Mouse (Mus musculus) midbrain, embryonic 11.5 days (tissue): Measurements from ENCODE around the gene Gpr12. TPM values are rescaled to one million over a fixed set of nuclear protein-coding genes. Genes with fewer than 3 reads are reported as not detected.
"Not testable (repeated sequence)": the region's sequence is repeated elsewhere in the genome, so short reads cannot be mapped to it uniquely, and the experiment has no call there.

Experiments used
- ATAC-seq: fragments of 200-750 bp; cut with Nextera tagmentation; 2 replicates; pipeline ENCODE4 v1.8.0; 2017; ENCODE audit warnings: moderate TSS enrichment, moderate library complexity; ENCODE audit not compliant: low FRiP score
- DNase-seq: peaks from one replicate; pipeline ENCODE4 v3.0.0; 2015; ENCODE audit warnings: low spot score; ENCODE audit errors: missing footprints
- H3K27ac ChIP-seq: fragments of 300-500 bp; sonication (generic); 2 replicates; pipeline ENCODE4 v1.5.1; 2014; ENCODE audit warnings: low read depth, low read length
- H3K27me3 ChIP-seq: fragments of 300-500 bp; sonication (generic); 2 replicates; pipeline ENCODE4 v1.6.1; 2014; ENCODE audit warnings: mild to moderate bottlenecking, low read length, moderate library complexity, mixed read lengths; ENCODE audit not compliant: control insufficient read depth, insufficient read depth
- H3K36me3 ChIP-seq: fragments of 300-500 bp; sonication (generic); 2 replicates; pipeline ENCODE4 v1.6.1; 2014; ENCODE audit warnings: mild to moderate bottlenecking, low read length, moderate library complexity, mixed read lengths; ENCODE audit not compliant: control insufficient read depth, insufficient read depth
- H3K4me1 ChIP-seq: fragments of 300-500 bp; sonication (generic); 2 replicates; pipeline ENCODE4 v1.6.1; 2014; ENCODE audit warnings: low read length; ENCODE audit not compliant: control insufficient read depth, insufficient read depth
- H3K4me2 ChIP-seq: fragments of 300-500 bp; sonication (generic); 2 replicates; pipeline ENCODE4 v1.6.1; 2014; ENCODE audit warnings: mild to moderate bottlenecking, moderate library complexity
- H3K4me3 ChIP-seq: fragments of 300-500 bp; sonication (generic); 2 replicates; pipeline ENCODE4 v1.5.1; 2014; ENCODE audit warnings: low read depth, low read length
- H3K9ac ChIP-seq: fragments of 300-500 bp; sonication (generic); 2 replicates; pipeline ENCODE4 v1.6.1; 2014; ENCODE audit warnings: low read length
- H3K9me3 ChIP-seq: fragments of 300-500 bp; sonication (generic); 2 replicates; pipeline ENCODE4 v1.6.1; 2016; ENCODE audit warnings: low read length; ENCODE audit not compliant: control insufficient read depth
- whole genome bisulfite sequencing: fragments of 180-500 bp; shearing (Covaris S2); extraction: QIAGEN DNeasy Blood & Tissue Kit; methylation state at CpG from one replicate; pipeline ENCODE4 v1.1.7; 2014; 5-methylcytosine and 5-hydroxymethylcytosine counted together
- polyA plus RNA-seq: library from polyadenylated mRNA; unstranded; fragments of >200 nt; fragmentation: Nextera tagmentation; extraction: Ambion mirVana; gene quantifications from 2 replicates; pipeline ENCODE4 v1.2.1, GENCODE M21; 2014

The Gpr12 gene
- polyA plus RNA-seq, 1 experiment from 2014 or later, result 0.36 TPM

DNA sequence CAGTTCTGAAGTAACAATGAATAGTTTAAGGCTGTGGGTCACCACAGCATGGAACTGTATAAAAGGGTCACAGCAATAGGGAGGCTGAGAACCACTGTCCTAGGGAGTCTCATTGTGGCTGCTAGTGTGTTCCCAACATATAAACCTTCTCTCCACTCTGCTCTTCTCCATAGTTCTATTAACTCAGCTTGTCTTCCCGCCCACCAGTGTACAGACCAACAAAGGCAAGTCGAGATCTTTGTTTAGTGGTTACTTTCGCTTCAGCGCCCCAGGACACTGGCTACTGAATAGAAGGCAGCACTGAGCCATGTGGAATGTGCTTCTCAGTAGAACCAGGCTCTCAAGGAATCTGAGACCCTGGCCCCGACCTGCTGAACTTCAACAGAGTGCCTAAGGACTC is 7.5 kb upstream of the Gpr12 start:
- H3K9ac ChIP-seq, result no peak overlapping the region
- no peaks in the 10 kb centered on the region for H3K36me3 ChIP-seq
- WGBS, result 20% methylated on average over 5 of the region's 5 CpGs
- peaks cover 4% of the 10 kb centered on the region; the same call in 1 of the 2 replicates for H3K27me3 ChIP-seq
- H3K27ac ChIP-seq, result no peak overlapping the region
- H3K9me3 ChIP-seq, result no peaks in the 10 kb centered on the region
- no peaks in the 10 kb centered on the region for H3K4me1 ChIP-seq
- DNase-seq (peak; percentile 91), ATAC-seq (peak; percentile 82)
- no peak overlapping the region for H3K4me3 ChIP-seq
- H3K4me2 ChIP-seq, result no peak overlapping the region

DNA sequence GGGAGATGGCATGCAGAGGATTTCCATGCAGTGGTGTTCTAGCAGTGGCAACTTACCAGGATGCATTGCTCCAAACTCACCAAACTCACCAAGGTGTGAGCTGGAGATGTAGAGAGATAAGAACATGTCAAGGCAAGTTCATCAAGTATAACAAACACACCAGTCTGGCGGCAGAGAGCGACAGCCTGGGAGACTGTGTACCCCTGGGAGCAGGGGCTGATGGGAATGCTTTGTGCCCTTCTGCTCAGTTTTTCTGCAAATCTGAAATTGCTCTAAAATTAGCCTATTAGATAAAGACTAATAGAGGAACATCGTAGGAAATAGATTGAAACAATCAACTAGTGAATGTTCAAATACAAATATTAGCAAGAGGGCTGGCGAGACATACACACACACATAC is 6.6 kb upstream of the Gpr12 start:
- 81% methylated on average over 4 of the region's 4 CpGs for WGBS
- Histone ChIP-seq H3K9me3 (no peaks in the 10 kb centered on the region), H3K4me2 (no peak overlapping the region), H3K27ac (no peak overlapping the region), H3K4me3 (no peak overlapping the region), H3K4me1 (no peaks in the 10 kb centered on the region), H3K9ac (no peak overlapping the region), H3K27me3 (peaks cover 6% of the 10 kb centered on the region), H3K36me3 (no peaks in the 10 kb centered on the region)
- DNase-seq (no peak), ATAC-seq (no peak)

DNA sequence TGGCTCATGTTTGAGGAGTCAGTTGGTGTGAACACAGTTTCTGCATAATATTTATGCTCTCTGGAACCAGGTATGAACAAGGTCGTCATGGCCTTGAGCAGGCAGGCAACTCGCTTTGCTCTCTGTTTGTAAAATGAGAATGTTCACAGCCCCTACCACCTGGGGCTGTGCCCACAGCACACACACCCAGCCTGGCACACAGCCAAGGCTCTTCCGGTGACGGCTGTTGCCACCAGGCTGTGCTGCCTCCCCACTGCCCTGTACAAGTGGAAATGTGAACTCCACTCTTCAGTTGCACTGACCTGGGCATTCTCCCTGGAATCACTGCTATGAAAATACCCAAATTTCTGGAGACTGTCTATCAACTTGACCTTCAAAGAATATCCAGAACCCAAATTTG is 5.9 kb upstream of the Gpr12 start:
- Histone ChIP-seq H3K27ac (no peak overlapping the region), H3K4me2 (no peak overlapping the region), H3K9ac (no peak overlapping the region), H3K4me1 (no peaks in the 10 kb centered on the region), H3K4me3 (no peak overlapping the region), H3K9me3 (no peaks in the 10 kb centered on the region), H3K36me3 (no peaks in the 10 kb centered on the region), H3K27me3 (peaks cover 12% of the 10 kb centered on the region)
- DNase-seq, result no peak
- ATAC-seq, result no peak
- 89% methylated on average over 4 of the region's 4 CpGs for WGBS

GRCm38 (mm10) chr5:146586357-146587070 is 1.5 kb upstream of the Gpr12 start:
- H3K36me3 ChIP-seq, result no peaks in the 10 kb centered on the region

DNA sequence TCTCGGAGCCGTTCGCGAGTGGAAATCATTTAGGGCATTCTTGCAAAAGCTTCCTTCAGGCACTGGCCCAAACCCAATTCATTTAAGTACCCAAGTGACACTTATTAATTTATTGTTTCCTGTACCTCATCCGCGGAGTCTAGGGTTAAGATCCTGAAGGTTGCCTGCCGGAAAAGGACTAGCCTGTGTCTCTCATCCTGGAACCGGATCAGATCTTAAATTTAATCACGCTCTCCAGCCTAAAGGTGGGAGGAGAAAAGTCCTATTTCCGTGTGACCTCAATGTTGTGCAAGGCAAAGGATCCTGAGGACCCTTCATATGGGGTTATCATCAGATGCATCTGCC is 240 bp upstream of the Gpr12 start:
- Histone ChIP-seq H3K4me3 (peak overlapping the region; percentile 53), H3K9me3 (no peaks in the 10 kb centered on the region), H3K4me2 (peak overlapping the region; percentile 96), H3K27me3 (peaks cover 36% of the 10 kb centered on the region), H3K36me3 (no peaks in the 10 kb centered on the region), H3K9ac (no peak overlapping the region; the same call in 1 of the 2 replicates), H3K4me1 (peaks cover 6% of the 10 kb centered on the region; the same call in 1 of the 2 replicates), H3K27ac (no peak overlapping the region)
- ATAC-seq (no peak), DNase-seq (peak; percentile 88)
- WGBS, result 20% methylated on average over 10 of the region's 10 CpGs

More at GRCm38 (mm10) chr5:146586357-146587070, 1.5 kb upstream of the Gpr12 start:
- Histone ChIP-seq H3K4me3 (no peak overlapping the region), H3K9ac (no peak overlapping the region), H3K9me3 (no peaks in the 10 kb centered on the region), H3K27me3 (peaks cover 39% of the 10 kb centered on the region), H3K4me1 (peaks cover 6% of the 10 kb centered on the region; the same call in 1 of the 2 replicates), H3K27ac (no peak overlapping the region), H3K4me2 (no peak overlapping the region)
- DNase-seq, result no peak
- 70% methylated on average over 8 of the region's 8 CpGs for WGBS
- no peak for ATAC-seq

- H3K9me3 ChIP-seq, result no peaks in the 10 kb centered on the region
- peak overlapping the region; percentile 53 for H3K4me3 ChIP-seq
- no peak overlapping the region for H3K27ac ChIP-seq
- DNase-seq (peak; percentile 89), ATAC-seq (no peak)
- H3K4me2 ChIP-seq, result peak overlapping the region; percentile 96
- no peaks in the 10 kb centered on the region for H3K36me3 ChIP-seq
- WGBS, result 14% methylated on average over 10 of the region's 10 CpGs
- peaks cover 6% of the 10 kb centered on the region; the same call in 1 of the 2 replicates for H3K4me1 ChIP-seq
- H3K27me3 ChIP-seq, result peaks cover 36% of the 10 kb centered on the region
- H3K9ac ChIP-seq, result no peak overlapping the region; the same call in 1 of the 2 replicates
Measured at GRCm38 (mm10) chr5:146584156-146584477, 922 bp downstream of the Gpr12 start.

DNA sequence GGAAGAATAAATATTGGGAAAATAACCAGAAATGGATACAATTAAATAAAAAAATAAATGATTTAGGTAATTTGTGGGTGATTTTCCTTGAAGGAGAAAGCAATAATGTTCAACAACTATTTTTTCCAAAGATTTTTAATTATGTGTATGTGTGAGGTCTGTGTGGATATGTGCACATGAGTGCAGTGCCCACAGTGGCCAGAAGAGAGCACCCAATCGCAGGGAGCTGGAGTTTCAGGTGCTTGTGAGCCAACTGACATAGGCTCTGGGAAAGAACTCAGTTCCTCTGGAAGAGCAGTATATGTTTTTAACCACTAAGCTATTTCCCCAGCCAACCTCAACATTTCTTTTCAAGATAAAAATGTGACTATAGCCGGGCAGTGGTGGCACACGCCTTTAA is 8.4 kb downstream of the Gpr12 start:
- H3K9ac ChIP-seq, result no peak overlapping the region
- DNase-seq, result no peak
- H3K27ac ChIP-seq, result no peak overlapping the region
- H3K36me3 ChIP-seq, result no peaks in the 10 kb centered on the region
- no peaks in the 10 kb centered on the region for H3K4me1 ChIP-seq
- no peak for ATAC-seq
- no peak overlapping the region for H3K4me2 ChIP-seq
- 88% methylated on average over 3 of the region's 3 CpGs for WGBS
- H3K27me3 ChIP-seq, result no peaks in the 10 kb centered on the region
- H3K4me3 ChIP-seq, result no peak overlapping the region
- no peaks in the 10 kb centered on the region for H3K9me3 ChIP-seq

DNA sequence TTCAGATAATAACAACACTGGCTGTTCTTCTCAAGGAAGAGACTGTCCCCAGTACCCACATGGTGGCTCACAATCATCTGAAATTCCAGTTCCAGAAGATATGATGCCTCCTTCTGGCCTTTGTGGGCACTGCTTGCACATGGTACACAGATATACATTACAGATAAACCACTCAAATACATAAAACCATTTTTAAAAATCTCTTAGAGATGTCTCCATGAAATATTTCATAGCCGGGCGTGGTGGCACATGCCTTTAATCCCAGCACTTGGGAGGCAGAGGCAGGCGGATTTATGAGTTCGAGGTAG is 12.3 kb downstream of the Gpr12 start:
- WGBS, result 95% methylated on average over 4 of the region's 4 CpGs
- H3K27ac ChIP-seq, H3K27me3 ChIP-seq, H3K9me3 ChIP-seq, H3K9ac ChIP-seq, H3K4me3 ChIP-seq, H3K4me1 ChIP-seq, ATAC-seq, H3K36me3 ChIP-seq, H3K4me2 ChIP-seq, DNase-seq: not testable (repeated sequence)

GRCm38 (mm10) chr5:146571830-146572734 is 13.0 kb downstream of the Gpr12 start:
- H3K4me1 ChIP-seq, H3K9me3 ChIP-seq, ATAC-seq, H3K36me3 ChIP-seq, H3K27ac ChIP-seq, H3K4me3 ChIP-seq, DNase-seq, H3K4me2 ChIP-seq, H3K9ac ChIP-seq, H3K27me3 ChIP-seq: not testable (repeated sequence)
- 75% methylated on average over 6 of the region's 6 CpGs for WGBS
